Mouse (Mus musculus): ENCODE measurements around the gene Slc35f4.

Slc35f4 gene

DNA sequence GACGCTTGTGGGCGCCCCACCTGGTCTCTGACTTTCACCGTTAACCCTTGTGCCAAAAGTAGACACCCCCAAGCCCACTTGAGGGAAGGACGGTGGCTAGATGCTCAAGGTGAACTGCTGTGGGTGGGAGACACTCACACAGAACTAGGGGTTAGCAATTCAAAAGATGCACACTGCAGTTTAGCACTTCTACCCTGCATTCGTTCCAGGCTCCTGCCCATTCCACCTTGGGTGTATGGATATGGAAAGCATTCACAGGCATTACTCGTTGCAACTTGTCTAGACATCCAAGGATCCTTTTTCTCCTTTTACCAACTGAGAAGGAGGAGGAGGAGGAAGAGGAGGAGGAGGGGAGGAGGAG, at the start of gene Slc35f4:
Slc35f4 (minus strand) TSS at position 116 of the 361 bp plus-strand sequence.
- in situ Hi-C loops (cut with MboI, MseI), result no loop called here

DNA sequence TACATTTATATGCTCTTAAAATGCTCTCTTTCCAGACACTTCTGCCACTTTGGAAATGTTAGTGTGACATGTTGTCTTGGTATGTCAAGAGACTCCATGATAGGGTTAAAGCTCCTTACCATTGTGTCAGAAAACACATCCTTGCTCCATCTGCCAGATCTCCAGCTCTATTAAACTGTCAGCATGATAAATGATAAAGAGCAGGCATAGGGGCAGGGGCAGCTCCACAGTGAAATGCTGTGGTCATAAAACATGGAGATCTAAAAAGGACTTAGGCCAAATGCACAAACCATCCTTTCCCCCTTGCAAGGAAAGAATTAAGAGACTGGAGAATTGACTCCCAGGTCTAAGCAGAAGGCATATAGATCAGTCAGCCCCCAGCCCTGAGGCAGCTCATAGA, 42.5 kb upstream of the Slc35f4 start:
- in situ Hi-C loops (cut with MboI, MseI), result no loop called here

DNA sequence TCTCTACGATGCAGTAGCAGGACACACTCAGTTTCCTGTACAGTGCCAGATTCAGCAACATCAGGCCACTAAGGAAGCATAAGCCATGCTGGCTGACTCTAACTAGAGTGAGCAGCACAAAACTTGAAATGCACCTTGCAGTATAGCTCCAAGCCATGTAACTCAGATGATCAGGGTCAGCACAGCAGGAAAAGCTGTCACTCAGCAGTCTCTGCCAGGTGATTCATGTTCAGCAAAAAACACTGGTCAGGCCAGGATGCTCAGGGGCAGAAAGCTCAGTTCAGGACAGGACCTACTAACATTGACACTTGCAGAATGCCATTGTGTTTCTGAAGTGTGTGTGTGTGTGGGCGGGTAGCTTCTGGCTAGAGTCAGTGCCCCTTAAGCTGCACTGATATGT, 34.9 kb upstream of the Slc35f4 start:
- in situ Hi-C loops (cut with MboI, MseI), result no loop called here

DNA sequence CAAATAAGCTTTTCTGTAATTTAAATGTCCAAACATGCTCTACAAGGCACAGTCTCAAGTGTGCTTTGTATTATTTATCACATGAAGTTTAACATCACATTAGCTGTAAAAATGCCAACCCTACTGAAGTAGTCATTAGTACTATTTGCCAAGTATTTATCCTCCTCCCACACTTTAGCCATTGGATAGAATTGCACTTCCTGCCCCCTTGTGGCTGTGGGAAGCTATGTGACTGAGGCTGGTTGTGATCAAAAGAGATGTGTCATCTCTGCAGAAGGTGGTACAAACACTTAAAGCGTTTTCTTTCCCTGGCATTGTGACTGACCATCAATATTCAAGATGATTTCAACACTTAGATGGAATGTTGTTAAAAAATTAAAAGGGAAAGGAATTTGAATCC, 14.3 kb upstream of the Slc35f4 start:
- in situ Hi-C loops (cut with MboI, MseI), result no loop called here

DNA sequence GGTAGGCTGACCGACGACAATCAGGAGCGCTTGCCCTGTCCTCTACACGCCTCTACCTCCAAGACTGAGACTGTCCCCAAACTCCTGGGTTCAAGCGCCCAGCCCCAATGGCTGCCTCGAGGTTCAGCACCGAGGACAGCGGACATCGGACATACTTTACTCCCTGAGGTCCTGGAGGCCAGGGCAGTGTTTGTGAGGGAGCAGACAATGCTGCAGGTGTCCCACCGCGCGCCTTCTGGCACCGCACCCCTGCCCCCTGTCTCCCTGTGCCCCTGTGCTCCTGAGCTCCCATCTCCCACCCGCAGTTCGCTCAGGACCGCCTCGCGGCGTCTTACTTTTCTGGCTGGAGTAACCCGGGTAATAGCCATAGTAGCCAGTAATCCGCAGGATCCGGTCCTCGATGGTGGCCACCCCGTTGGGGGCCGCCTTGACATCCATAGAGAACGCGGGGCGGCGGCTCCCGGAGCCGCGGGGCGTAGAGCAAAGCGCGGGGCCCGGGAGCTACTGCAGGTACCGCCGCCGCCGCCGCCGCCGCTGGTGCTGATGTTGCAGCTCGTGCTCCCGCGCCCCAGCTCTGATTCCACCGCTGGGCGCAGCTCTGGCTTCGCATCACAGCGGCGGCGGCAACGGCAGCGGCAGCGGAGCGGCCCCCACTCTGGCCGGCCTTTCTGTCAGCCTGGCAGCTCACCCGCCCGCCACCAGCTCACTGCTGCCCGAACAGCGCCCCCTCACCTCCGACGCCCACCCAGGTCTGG, 493 bp downstream of the Slc35f4 start:
- in situ Hi-C loops (cut with MboI, MseI), result no loop called here

DNA sequence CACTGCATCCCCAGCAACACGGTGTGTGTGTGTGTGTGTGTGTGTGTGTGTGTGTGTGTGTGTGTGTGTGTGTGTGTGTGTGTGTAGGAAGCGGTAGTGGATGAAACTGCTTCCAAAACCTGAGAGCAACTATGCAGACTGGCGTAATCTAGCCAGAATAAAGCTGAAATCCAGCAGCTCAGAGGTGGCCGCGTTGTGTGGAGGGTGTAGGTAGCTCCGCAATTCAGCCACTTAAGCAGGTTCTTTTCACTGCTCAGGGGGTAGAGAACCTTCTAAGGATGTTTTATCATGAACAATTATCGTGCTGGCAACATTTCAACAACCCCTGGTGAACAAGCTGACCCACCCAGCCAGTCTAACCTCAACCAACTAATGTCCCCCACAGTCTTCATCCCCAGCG, 1.2 kb downstream of the Slc35f4 start:
- in situ Hi-C loops (cut with MboI, MseI), result no loop called here

DNA sequence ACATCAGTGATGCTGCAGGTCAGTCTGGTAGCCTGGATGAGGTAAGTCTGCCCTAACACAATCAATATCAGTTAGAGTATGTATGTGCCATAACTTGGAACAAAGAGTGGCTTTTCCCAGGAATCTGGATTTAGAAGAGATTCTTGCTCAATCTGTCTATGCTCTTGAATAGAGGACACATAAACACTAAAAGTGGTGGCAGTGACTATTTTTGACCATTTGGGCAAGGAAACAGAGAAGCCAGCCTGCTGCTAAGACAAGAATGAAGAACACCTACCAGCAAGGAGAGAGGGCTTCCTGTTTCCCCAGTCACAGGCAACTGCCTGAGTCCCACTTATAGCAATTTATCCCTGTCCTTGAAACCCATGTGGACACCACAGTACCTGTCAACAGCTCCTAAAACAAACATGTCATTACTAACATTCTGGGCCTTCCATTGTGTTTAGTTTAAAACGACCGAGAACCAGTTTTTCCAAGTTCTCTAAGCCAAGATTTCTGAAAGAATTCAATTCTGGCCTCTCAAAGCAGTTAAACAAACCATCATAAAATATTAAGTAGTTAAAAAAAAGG, 10.7 kb downstream of the Slc35f4 start:
- in situ Hi-C loops (cut with MboI, MseI), result no loop called here

DNA sequence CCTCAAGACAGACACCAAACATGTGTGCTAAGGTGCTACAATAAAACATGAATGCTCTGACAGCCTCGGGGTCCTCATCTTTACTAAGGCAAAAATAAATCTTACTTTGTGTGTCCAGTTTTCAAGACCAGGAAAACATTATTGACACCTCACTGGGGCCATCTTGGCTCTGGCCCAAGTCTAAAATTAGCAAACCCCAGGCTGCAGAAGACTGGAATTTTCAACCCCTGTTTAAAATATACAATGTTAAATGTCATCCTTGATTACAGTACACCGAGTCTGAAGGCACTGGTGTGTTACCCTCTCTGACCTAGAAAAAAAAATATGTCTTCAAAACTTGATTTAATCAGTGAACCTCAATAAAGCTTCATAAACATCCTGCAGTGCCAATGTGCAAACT, 11.7 kb downstream of the Slc35f4 start:
- in situ Hi-C loops (cut with MboI, MseI), result no loop called here

DNA sequence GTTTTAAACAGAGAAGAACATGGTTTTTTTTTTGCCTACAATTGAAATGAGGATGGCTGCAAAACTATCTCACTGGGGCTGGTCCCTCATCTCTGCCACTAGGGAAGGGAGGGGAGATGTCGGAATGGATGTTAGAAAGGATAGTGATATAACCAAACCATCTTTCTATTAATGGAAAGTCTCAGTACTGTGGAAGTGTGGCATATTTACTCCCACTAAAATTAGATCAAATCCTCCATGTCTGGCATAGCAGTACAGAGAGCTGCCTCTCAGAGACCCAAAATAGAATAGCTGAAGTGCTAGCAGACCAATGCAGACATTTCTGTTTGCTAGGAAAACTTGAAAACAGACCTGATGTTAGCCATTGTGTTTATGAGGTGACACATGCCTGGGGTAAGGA, 30.7 kb downstream of the Slc35f4 start:
- in situ Hi-C loops (cut with MboI, MseI), result no loop called here

DNA sequence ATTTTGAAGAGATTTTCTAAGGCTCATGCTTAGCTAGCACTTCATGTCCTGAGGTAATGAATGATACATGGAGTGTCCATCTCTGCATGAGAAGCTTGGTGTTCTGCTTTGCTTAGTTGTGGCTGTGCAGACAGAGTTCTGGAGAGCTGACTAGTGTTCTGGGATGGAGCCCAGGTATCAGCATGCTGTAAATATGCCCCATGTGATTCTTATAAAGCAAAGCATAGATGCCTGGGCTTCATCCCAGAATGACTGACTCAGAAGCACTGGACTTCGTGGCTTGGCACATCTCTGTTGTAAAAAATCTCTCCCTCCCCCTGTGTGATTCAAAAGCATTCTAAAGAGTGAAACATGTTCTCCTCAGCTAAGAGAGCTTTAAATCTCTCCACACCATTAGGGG, 32.1 kb downstream of the Slc35f4 start:
- in situ Hi-C loops (cut with MboI, MseI), result no loop called here

DNA sequence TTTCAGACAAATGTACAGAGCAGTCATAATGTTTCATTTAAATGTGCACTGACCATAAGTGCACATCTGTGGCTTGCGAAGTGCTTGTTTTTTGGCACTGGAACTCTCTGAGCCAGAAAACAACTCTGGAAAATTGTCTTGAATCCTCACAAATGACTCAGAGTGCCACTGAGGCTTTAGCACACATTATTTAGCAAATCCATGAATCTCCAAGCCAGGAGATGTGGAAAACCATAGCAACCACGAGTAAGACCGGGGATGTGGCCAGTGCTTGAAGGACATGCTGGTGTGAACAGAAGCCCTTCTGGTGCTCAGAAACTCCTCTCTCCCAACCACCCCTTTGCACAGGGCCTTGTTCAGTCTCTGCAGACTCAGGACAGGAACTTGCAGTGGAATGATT, 33.3 kb downstream of the Slc35f4 start:
- in situ Hi-C loops (cut with MboI, MseI), result no loop called here

DNA sequence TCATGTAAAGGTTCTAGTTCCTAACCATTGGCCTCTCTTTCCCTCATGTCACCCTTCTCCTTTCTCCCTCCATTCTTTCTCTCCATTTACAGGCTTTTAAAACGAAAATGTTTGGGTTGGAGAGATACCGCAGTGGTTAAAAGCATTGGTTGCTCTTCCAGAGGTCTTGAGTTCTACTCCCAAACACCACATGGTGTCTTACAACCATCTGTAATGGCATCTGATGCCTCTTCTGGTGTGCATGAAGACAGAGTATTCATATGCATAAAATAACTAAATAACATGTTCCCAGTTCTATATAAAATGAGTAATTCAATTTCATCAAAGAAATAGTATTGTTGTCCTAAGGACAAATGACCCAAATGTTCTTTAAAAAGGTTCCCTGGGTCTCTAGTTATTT, 49.2 kb downstream of the Slc35f4 start:
- in situ Hi-C loops (cut with MboI, MseI), result no loop called here

DNA sequence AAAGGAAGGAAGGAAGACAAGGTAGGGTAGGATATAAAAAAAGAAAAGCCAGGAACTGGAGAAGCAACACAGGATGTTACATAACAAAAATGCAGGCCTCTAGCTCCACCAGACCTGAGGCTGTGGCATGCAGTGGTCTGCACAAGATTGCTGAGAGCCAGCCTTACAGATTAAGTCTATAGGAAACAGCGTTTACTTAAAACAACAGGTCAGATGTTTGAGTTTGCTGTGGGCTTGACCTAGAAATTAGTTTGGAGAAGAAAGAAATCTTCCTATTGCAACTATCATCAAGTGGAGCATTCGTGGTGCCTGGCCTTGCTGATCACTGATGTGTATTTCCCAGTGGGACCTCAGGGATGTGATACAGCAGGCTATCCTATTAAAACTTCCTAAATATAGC, 64.1 kb downstream of the Slc35f4 start:
- in situ Hi-C loops (cut with MboI, MseI), result no loop called here

DNA sequence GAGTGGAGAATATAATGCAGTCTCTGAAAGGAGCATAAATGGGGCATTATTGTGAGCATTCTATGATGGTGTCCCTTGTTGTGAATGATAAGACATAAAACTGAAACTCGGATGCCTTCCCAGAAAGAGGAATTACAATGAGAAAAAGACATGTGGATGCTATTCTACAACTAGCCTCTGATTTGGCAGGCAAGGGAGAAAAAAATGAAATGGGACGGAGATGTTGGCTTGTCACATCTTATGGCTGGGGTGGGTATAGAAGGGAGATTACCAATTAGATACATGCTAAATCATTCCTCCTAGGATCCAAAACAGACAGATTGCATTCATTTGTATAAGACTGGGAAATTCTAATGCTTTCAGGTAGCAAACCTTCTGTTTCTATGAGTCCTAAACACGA, 65.0 kb downstream of the Slc35f4 start:
- in situ Hi-C loops (cut with MboI, MseI), result no loop called here

DNA sequence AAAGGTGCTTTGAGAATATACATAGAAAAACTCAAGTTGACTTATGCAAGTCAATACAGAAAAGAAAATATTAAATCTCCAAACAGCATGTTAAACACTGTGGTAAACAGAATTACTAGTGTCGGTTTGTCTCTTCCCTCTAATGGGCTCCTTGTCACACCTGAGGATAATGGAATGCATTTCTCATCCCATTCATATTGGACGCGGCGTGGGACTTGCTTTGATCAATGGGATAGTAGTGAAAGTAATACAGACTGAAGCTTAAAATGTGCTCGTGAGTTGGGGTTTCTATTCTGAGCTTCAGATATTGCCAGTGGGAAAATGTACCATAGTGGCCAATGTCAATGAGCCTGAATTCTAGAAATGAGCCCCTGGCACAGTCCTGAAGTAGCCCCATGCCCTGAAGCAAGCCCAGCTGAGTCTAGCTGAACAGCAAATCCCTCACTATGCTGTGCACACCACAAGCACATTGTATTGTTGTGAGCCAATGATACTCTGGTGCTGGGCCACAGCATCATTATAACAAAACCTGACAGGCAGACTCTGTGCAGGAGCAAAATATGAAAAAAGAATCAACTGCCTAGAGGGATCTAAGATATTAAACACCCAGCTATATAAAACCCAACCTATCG, 71.4 kb downstream of the Slc35f4 start:
- in situ Hi-C loops (cut with MboI, MseI), result loop anchor here in 1 of 2 experiments (5.0 kb wide), 1 partner anchor 238 kb away; no protein-coding TSS in a partner anchor

DNA sequence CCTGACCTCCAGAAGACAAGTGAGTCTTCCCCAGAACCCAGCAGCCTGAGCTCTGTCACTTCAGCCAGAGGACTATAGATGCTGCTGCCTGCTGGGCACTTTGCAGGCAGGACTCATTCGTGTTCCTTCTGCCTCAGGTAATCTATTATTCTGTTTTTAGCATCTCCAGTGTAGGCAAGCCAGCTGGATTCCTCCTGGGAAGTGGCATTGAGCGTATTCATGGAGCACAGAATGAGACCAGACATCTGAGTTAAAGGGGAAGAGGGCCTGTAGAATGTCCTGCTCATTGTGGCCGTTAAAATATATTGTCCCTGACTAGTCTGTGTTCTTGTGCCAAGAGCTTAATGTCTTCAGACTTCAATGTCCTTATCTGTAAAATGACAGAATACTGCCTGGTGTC, 72.1 kb downstream of the Slc35f4 start:
- in situ Hi-C loops (cut with MboI, MseI), result loop anchor here in 1 of 2 experiments (5.0 kb wide), 1 partner anchor 239 kb away; no protein-coding TSS in a partner anchor

DNA sequence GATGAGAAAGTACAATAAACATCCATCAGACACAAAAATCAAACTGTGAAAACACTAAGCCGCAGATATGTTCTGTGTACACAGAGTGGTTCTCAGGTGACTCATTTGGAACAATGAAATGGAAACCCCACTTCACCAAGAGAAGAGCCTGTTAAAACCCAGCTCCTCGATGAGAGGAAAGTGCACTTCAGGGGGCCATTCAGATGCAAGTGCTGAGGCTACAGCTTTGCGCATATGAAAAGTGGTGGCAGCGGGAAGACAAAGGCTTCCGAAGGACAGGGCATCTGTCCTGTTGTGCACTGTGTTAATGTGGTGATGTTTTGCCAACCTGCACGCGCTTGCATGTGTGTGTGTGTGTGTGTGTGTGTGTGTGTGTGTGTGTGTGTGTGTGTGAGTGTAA, 78.2 kb downstream of the Slc35f4 start:
- in situ Hi-C loops (cut with MboI, MseI), result no loop called here

DNA sequence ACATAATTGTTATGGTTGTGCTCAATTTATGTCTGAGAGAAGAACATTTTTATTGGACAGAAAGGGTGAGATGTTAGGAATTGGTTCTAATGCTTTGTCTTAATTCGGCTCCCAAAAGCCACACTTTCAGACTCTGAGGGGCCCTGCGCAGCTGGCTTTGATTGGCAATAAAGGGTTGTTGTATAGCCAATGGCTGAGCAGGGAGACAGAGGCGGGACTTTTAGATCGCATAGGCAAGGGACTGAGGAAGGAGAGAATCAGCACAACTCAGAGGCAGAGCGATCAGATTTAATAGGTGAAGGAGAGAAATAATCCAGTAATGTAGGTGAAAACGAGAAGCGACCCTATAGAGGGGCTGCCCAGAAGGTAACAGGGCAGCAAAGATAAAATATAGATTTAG, 79.4 kb downstream of the Slc35f4 start:
- in situ Hi-C loops (cut with MboI, MseI), result no loop called here

DNA sequence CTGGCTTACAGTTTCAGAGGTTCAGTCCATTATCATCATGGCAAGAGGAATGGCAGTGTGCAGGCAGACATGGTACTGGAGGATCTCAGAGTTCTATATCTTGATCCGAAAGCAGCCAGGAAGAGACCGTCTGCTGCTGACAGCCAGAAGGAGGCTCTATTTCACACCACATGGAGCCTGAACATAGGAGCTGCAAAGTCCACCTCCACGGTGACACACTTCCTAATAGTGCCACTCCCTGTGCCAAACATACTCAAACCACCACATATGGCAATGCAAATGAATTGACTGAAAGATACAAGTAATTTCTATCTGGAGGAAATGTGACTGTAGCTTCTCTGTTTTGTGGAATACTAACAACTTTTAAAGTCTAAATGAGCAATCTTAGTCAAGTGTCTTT, 89.0 kb downstream of the Slc35f4 start:
- in situ Hi-C loops (cut with MboI, MseI), result no loop called here

DNA sequence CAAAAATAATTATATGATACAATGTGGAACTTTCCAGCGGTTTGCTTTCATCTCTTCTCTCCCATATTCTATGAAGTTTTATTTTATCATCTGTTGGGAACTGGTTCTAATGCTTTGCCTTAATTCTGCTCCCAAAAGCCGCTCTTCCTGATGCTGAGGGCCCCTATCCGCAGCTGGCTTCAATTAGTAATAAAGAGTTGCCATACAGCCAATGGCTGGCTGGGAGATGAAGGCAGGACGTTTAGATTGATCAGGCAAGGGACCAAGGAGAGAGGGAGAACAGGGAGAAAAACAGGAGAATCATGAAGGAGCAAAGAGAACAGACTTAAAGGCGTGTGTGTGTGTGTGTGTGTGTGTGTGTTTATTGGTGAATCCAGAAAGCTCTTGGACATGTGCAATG, 94.0 kb downstream of the Slc35f4 start:
- in situ Hi-C loops (cut with MboI, MseI), result no loop called here

DNA sequence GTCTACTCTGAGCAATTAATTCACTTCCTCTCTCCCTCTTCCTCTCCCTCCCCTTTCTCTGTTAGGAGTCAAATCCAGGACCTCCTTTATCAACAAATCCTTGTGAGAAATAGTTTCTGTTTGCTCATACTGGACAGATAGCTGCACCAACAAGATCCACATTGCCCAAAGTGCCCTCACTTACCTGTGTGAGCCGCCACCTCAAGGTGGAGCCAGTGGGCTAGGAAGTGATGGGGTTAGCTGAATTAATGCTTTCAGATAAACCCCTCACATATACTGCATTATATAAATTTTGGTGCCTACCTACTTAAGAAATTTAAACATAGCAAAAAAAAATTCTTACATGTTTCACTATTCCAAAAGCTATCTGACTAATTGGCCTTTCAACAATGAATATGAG, 133.4 kb downstream of the Slc35f4 start:
- in situ Hi-C loops (cut with MboI, MseI), result no loop called here

DNA sequence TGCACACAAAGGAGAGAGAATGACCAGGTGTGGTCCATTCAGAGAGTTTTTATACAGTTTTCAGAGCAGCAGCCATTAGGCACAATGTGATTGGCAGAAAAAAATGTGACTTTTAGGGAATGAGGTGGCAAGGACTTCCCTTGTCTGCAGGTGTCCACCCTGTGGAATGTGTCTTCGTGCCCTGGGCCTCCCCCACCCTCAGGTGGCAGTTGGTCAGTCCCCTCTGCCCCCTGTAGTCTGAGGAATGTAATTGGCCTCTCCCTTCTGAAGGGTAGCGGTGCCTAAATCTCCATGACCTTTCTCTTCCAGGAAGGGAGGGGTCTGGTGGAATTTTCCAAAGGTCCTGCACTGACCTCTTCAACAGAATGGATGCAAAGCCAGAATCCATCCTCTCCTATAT, 163.7 kb downstream of the Slc35f4 start:
- in situ Hi-C loops (cut with MboI, MseI), result no loop called here

DNA sequence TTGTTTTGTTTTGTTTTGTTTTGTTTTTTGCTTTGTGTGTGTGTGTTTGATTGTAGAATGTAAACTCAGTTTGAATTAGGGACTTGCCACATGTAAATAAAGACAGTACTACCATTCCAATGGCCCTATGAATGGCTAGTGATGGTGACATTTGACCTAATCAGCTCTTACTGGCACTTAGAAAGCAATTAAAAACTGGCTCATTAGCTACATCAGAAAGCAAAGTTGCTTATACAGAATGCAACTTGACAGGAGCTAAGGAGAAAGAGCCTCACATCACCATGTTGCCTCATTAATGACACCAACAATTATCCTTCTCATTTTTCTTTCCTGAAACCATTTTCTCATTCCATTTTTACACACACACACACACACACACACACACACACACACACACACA, 170.3 kb downstream of the Slc35f4 start:
- in situ Hi-C loops (cut with MboI, MseI), result no loop called here

Data from T-helper 17 cell (primary cell).